Mouse (Mus musculus): ENCODE measurements around the gene Ncoa1.

Ncoa1 gene

DNA sequence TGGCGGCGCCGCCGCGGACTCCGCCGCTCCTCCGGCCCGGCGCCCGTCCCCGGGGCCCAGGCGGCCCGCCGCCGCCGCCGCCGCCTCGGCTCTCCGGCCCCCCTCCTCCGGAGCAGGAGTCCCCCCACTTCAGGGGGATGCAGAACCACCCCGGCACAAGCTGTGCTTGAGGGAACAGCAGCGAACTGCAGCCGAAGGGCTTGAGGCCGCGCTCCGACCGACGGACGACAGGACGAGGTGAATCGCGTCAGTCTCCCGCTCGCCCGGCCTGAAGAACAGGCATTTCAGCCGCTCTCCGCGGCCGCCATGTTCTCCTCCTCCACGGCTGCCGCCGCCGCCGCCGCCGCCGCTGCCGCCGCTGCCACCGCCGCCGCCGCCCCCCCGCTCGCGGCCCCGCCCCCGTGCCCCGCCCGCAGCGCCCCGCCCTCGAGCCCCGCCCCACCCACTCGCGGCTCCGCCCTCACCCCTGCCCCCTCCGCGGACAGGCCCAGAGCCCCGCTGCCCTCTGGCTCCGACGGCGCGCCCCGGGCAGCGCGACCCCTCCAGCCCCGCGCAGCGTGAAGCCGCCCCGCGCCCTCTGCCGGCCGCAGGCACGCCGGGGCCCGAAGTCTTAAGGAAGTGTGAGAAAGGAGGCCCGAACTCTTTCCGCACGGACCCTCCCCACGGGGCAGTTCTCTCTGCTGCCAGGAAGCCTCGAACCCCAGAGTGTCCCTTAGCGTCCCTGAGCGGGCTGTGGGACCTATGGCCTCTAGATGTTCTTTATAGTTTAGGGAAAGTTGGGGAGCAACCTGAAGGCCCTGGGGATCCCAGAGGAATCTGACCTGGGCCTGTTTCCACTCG lies at the start of gene Ncoa1:
Gene Ncoa1, minus strand, starts transcription at position 351 of the 840 bp plus-strand sequence.
- DNase-seq (ENCODE audit: low spot score): no peak

- DNase-seq (ENCODE audit: low spot score): no peak
These were observed 47.6 kb upstream of the Ncoa1 start for GRCm38 (mm10) chr12:4524546-4524945.

- no peak for DNase-seq (ENCODE audit: low spot score)
These were observed 46.8 kb upstream of the Ncoa1 start for GRCm38 (mm10) chr12:4523688-4524298.

DNA sequence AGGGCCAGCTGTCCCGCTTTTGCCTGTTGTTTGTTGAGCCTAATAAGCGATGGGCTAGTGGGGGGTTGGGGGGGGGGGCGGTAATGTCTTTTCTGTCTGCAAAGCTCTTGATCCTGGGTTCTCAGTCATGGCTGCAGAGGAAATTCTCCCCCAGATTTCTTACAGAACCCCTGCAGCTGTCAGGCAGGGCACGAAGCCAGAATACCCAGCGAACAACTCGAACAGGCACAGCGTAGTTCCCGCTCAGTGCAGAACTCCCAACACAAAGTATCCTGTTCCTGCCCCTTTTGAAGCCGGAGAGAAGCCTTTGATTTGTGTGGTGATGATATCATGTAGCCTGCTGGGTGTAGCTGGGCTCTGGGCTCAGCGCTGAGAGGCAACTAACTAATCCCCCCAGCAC lies 46.2 kb upstream of the Ncoa1 start:
- DNase-seq (ENCODE audit: low spot score): no peak

DNA sequence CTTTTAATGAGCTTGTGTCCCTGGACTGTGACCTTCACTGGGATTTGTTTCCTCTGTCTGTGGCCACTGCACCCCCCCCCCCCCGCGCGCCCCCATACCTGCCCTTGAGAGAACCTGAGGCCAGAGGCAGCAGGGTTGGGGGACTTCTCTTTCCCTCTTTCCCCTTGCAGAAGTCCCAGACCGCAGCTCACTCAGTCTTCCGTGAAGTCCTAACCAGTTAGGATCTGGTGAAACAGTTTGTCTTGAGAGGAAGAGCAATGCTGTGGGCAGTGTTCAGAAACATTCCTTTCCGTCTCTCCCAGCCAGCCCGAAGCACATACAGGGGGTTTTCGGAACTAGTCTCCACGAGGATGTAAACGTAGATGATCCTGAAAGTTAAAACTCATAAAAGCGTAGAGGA lies 42.0 kb upstream of the Ncoa1 start:
- no peak for DNase-seq (ENCODE audit: low spot score)

- no peak for DNase-seq (ENCODE audit: low spot score)
These were observed 32.6 kb upstream of the Ncoa1 start for GRCm38 (mm10) chr12:4509591-4510061.

- DNase-seq (ENCODE audit: low spot score): no peak
These were observed 31.2 kb upstream of the Ncoa1 start for GRCm38 (mm10) chr12:4508182-4508581.

GRCm38 (mm10) chr12:4507461-4507860 lies 30.5 kb upstream of the Ncoa1 start:
- no peak for DNase-seq (ENCODE audit: low spot score)

GRCm38 (mm10) chr12:4506810-4507430 lies 29.9 kb upstream of the Ncoa1 start:
- DNase-seq (ENCODE audit: low spot score): no peak

DNA sequence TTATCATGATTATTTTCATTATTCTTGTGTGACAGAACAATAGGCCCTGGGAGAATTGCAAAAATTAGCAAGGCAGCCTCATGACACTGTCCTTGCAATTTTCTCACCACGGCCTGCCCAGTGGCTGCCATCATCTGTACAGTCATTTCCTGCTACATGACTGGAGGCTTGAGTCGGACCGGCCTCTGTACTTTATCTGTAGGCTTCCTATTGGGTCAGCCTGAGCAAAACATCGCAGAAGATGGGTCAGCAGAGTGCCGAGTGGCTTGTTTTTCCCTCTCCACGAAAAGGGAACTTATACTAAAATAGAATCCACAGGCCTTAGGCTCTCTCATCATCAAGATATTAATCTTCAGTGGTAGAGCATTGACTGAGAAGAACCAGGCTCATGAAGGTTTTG lies 28.3 kb upstream of the Ncoa1 start:
- no peak for DNase-seq (ENCODE audit: low spot score)

DNA sequence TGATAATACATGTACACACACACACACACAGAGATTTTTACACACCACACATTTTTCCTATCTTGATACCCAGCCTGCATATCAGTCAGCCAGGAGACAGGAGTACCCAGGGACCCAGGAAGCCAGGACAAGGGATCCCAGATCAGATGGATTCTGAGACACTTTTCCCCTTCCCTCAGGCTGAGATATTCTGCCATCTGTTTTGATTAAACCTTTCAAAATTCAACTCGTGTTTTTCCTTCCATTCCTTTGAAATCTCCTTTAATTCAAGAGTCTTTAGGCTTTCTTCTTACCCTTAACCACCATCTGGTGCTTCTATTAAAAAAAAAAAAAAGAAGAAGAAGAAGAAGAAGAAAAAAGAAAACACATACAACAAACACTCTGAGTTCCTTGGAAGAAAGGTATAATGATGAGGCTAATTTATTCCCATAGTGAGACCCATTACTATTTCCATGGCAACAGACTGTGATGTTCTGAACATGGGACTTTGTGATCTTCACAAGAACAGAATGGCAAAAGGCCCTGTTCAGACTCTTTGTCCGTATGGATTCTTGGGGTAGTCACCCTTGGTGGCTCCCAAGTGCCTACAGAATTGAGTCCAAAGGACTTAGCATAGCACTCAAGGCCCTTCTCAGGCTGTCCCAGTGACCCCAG lies 26.8 kb upstream of the Ncoa1 start:
- DNase-seq (ENCODE audit: low spot score): no peak

DNA sequence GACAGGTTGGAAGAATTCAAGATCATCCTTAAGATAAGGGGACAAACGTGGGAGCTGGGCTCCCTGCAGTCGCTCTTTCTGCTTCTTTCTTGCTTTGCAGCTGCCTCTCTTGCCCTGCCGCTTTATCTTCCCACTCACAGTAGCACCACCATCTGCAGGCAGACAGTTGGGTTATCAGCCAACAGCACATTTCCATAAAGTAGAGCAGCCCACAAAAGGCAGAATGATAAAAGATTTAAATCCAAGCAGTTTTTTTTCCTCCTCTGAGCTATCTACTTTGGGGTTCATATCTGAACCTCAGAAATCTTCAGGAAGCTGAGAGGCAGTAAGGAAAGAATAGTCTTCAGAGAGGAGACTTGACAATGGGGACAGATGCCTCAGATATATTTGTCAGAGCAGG lies 24.9 kb upstream of the Ncoa1 start:
- peak; percentile 35 for DNase-seq (ENCODE audit: low spot score)

GRCm38 (mm10) chr12:4500516-4500915 lies 23.5 kb upstream of the Ncoa1 start:
- DNase-seq (ENCODE audit: low spot score): no peak

DNA sequence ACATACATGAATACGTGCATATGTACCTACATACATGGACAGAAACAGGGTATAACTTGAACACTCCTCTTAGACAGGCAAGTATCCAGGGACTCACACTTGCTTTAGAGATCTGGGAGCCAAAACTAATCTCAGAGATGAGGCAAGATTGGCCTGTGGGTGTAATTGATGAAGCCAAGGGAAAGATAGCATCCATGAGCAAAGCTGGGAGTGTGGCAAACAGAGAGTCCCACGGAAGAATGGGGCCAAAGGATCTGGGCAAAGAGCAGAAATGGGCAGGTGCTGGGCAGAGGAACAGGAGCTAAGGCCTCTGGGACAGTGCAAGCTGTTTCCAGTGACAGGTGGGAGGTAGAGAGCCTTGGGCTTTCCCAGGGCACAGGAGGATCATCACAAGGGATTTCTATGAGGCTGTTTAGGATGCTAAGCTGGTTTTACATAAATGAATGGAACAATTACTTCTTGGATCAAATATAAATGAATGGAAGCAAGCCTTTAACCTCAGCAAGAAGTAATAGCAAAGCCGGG lies 22.7 kb upstream of the Ncoa1 start:
- DNase-seq (ENCODE audit: low spot score): no peak

GRCm38 (mm10) chr12:4488411-4488810 lies 11.4 kb upstream of the Ncoa1 start:
- no peak for DNase-seq (ENCODE audit: low spot score)

DNA sequence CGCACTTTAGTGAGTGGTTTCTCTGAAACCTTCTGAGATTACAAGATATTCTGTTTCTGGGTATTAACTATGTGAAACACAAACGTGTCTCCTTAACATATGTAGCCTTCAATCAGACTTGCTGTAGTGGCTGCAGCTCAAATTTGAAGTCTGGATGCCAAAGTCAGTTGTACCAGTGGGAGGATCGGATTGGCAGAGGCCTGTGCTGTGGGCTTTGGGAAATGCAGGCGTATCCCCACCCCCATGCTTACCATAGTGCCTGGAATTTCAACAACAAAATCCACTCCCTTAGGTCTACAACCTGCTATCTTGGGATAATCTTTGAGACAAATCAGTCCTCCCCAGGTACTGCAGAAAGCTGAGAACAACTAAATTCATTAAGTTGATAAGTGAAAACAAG lies 6.4 kb upstream of the Ncoa1 start:
- DNase-seq (ENCODE audit: low spot score): no peak

GRCm38 (mm10) chr12:4481687-4482086 lies 4.7 kb upstream of the Ncoa1 start:
- no peak for DNase-seq (ENCODE audit: low spot score)

GRCm38 (mm10) chr12:4480250-4480649 lies 3.3 kb upstream of the Ncoa1 start:
- no peak for DNase-seq (ENCODE audit: low spot score)

DNA sequence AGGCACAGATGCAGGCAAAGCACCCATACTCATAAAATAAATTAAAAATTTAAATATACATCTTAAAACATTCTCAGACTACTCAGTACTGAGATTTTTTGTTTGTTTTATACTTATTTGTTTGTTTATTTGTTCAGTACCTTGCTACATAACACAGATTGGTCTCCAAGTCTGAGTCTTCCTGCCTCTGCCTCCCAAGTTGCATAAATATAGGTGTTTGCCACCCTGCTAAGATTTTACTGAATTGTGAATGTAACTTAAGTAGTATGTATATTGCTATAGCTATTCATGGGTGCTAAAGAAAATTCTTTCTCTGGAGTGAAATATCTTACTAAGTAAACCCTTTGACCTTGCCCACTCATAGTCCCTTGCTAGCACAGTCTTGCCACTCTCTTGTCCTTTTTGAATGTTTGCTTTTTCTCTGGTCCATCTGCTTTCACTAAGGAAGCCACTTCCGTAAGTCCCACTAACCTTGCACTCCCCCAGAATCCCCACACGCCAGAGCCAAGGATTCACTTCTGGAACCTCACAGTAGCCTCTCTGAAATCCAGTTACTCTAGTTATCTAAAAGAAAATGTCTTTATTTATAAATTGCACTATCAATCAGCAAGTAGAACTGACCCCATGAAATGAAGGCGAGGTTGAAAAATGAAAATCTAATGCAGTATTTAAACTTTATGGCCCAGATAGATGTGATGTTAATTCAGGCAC lies 2.3 kb upstream of the Ncoa1 start:
- no peak for DNase-seq (ENCODE audit: low spot score)

- DNase-seq (ENCODE audit: low spot score): no peak
These were observed 1.2 kb upstream of the Ncoa1 start for GRCm38 (mm10) chr12:4477941-4478795.

Measured in layer of hippocampus, adult 9-10 months (tissue).